Mouse (Mus musculus) monocyte, adult 2 months (primary cell): Measurements from ENCODE around the gene Gm10521.

ENCODE experiments used
- DNase-seq, 2 experiments: peaks; one replicate each; pipeline ENCODE4 v3.0.0; 2022; ENCODE audit warnings: low spot score in 2 of 2, low read depth in 1 of 2

Gm10521 gene

GRCm38 (mm10) chr1:171946447-171946995 lies 51.1 kb downstream of the Gm10521 start:
- no peak for DNase-seq
